Mouse (Mus musculus) midbrain, embryonic 16.5 days (tissue): Measurements from ENCODE around the gene Ncaph2. TPM values are rescaled to one million over a fixed set of nuclear protein-coding genes. Genes with fewer than 3 reads are reported as not detected.

Experiments
- ATAC-seq: fragments of 200-750 bp; cut with Nextera tagmentation; 2 replicates; pipeline ENCODE4 v1.8.0; 2017; ENCODE audit warnings: moderate TSS enrichment
- H3K27ac ChIP-seq: fragments of 300-500 bp; sonication (generic); 2 replicates; pipeline ENCODE4 v1.5.1; 2014; ENCODE audit warnings: mild to moderate bottlenecking, low read length, mixed read lengths
- H3K27me3 ChIP-seq: fragments of 300-500 bp; sonication (generic); 2 replicates; pipeline ENCODE4 v1.6.1; 2014; ENCODE audit warnings: low read depth, low read length, mixed read lengths; ENCODE audit not compliant: control insufficient read depth, insufficient read depth
- H3K36me3 ChIP-seq: fragments of 300-500 bp; sonication (generic); 2 replicates; pipeline ENCODE4 v1.6.1; 2014; ENCODE audit warnings: mild to moderate bottlenecking, low read length, moderate library complexity, mixed read lengths; ENCODE audit not compliant: control insufficient read depth, insufficient read depth
- H3K4me1 ChIP-seq: fragments of 300-500 bp; sonication (generic); 2 replicates; pipeline ENCODE4 v1.6.1; 2014; ENCODE audit warnings: mild to moderate bottlenecking, low read length, mixed read lengths; ENCODE audit not compliant: control insufficient read depth, insufficient read depth
- H3K4me2 ChIP-seq: fragments of 300-500 bp; sonication (generic); 2 replicates; pipeline ENCODE4 v1.6.1; 2014; ENCODE audit warnings: mild to moderate bottlenecking, low read length, mixed read lengths
- H3K4me3 ChIP-seq: fragments of 300-500 bp; sonication (generic); 2 replicates; pipeline ENCODE4 v1.5.1; 2014; ENCODE audit warnings: low read depth, mild to moderate bottlenecking, low read length, moderate library complexity, mixed read lengths
- H3K9ac ChIP-seq: fragments of 300-500 bp; sonication (generic); 2 replicates; pipeline ENCODE4 v1.6.1; 2014; ENCODE audit warnings: low read depth, low read length, mixed read lengths
- H3K9me3 ChIP-seq: fragments of 300-500 bp; sonication (generic); replicated peaks from 2 replicates; pipeline ENCODE4 v1.6.1; 2014; ENCODE audit warnings: mild to moderate bottlenecking, low read length, mixed read lengths; ENCODE audit not compliant: control insufficient read depth, poor library complexity, severe bottlenecking
- WGBS: fragments of 180-500 bp; shearing (Covaris S2); extraction: QIAGEN DNeasy Blood & Tissue Kit; methylation state at CpG from one replicate; pipeline ENCODE4 v1.1.7; 2014; 5-methylcytosine and 5-hydroxymethylcytosine counted together
- polyA plus RNA-seq: library from polyadenylated mRNA; unstranded; fragments of >200 nt; fragmentation: Nextera tagmentation; extraction: Ambion mirVana; gene quantifications from 2 replicates; pipeline ENCODE4 v1.2.1, GENCODE M21; 2015

Gene Ncaph2
- polyA plus RNA-seq, 1 experiment from 2014 or later, result 116 TPM

DNA sequence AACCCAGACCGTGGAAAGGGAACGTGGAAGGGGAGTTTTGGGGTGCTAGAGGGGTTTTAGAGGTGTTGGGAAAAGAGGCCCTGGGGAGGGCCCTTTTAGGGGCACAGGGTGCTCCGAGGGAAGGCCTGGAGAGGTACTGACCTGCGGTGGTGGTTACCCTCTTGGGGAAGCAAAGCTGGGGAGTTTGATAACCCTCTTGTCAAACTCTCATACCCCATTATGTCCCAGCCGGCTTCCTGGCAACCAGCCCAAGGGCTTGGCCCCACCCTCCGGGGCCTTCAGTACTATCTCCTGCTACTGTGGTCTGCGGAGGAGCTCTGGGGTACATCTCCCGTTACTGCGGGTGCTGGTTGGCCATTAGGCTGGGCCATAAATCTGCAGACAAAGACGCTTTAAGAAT is 23.9 kb downstream of the Ncaph2 start:
- 13% methylated on average over 10 of the region's 10 CpGs for WGBS
- Histone ChIP-seq H3K27ac (no peak overlapping the region), H3K9me3 (no peaks in the 10 kb centered on the region), H3K4me3 (peak overlapping the region; percentile 40; the same call in 1 of the 2 replicates), H3K36me3 (no peaks in the 10 kb centered on the region), H3K4me2 (peak overlapping the region; percentile 72), H3K4me1 (peaks cover 13% of the 10 kb centered on the region; the same call in 1 of the 2 replicates), H3K9ac (no peak overlapping the region), H3K27me3 (peaks cover 35% of the 10 kb centered on the region)
- no peak for ATAC-seq

- Histone ChIP-seq H3K9me3 (no peaks in the 10 kb centered on the region), H3K9ac (no peak within 1 kb of the TSS), H3K27ac (no peak within 1 kb of the TSS), H3K4me3 (no peak within 1 kb of the TSS), H3K4me1 (no peaks in the 10 kb centered on the region), H3K4me2 (no peak within 1 kb of the TSS), H3K36me3 (no peaks in the 10 kb centered on the region), H3K27me3 (peaks cover under 1% of the 10 kb centered on the region)
- 91% methylated on average over 7 of the region's 7 CpGs for WGBS
- no peak for ATAC-seq
Observed at GRCm38 (mm10) chr15:89384617-89385016, 29.1 kb downstream of the Ncaph2 start, which contains the start of gene Klhdc7b. Klhdc7b (plus strand) TSS chr15:89384917.

GRCm38 (mm10) chr15:89387127-89387526 is 31.6 kb downstream of the Ncaph2 start:
- no peak overlapping the region for H3K27ac ChIP-seq
- no peaks in the 10 kb centered on the region for H3K36me3 ChIP-seq
- no peak overlapping the region for H3K4me2 ChIP-seq
- ATAC-seq, result no peak
- WGBS, result 50% methylated on average over 12 of the region's 12 CpGs
- H3K9ac ChIP-seq, result no peak overlapping the region
- no peaks in the 10 kb centered on the region for H3K9me3 ChIP-seq
- H3K4me3 ChIP-seq, result no peak overlapping the region
- no peaks in the 10 kb centered on the region; the same call in 1 of the 2 replicates for H3K27me3 ChIP-seq
- no peaks in the 10 kb centered on the region for H3K4me1 ChIP-seq

DNA sequence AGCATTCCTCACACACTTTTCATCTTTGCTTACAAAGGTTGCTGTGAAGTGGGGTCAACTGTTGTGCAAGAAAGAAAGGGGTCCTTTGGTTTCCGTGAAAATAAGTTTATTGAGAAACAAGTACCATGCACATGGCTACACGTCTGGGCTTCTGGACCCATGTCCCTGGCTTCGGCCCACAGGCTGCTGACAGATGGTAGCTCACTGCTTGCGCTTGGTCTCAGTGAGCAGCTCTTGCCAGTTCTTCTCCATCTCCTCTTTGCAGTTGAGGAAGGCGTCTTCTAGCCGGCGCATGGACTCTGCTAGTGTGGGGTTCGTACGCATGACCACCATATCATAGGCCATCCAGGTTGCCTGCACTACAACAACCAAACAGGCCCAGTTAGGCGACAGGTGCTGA is 34.6 kb downstream of the Ncaph2 start:
- Histone ChIP-seq H3K4me2 (no peak overlapping the region), H3K4me3 (no peak overlapping the region), H3K27ac (no peak overlapping the region), H3K9ac (no peak overlapping the region), H3K9me3 (no peaks in the 10 kb centered on the region), H3K36me3 (no peaks in the 10 kb centered on the region), H3K4me1 (no peaks in the 10 kb centered on the region), H3K27me3 (no peaks in the 10 kb centered on the region)
- ATAC-seq, result no peak
- 94% methylated on average over 10 of the region's 10 CpGs for WGBS

DNA sequence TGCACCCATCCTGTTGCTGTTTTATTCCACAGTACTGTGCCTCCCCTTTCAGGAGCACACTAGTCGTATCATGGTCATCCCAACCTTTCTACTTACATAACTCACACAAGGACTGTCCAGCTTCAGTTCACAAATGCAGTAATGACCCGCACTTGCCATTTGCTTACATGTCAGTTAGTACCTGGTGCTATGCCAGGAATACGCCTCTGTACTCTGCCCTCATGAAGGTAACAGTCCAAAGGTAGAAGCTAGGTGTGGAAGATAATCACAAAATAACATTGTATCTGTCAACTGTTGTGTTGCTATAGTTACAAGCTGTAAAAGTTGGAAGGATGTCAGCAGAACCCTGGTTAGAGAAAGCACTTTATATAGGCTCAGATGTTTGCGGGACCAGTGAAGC is 41.4 kb downstream of the Ncaph2 start:
- ATAC-seq, result no peak
- 91% methylated on average over 4 of the region's 4 CpGs for WGBS
- Histone ChIP-seq H3K27ac (no peak overlapping the region), H3K4me2 (no peak overlapping the region), H3K9me3 (no peaks in the 10 kb centered on the region), H3K36me3 (no peaks in the 10 kb centered on the region), H3K9ac (no peak overlapping the region), H3K4me3 (no peak overlapping the region), H3K27me3 (no peaks in the 10 kb centered on the region), H3K4me1 (no peaks in the 10 kb centered on the region)

DNA sequence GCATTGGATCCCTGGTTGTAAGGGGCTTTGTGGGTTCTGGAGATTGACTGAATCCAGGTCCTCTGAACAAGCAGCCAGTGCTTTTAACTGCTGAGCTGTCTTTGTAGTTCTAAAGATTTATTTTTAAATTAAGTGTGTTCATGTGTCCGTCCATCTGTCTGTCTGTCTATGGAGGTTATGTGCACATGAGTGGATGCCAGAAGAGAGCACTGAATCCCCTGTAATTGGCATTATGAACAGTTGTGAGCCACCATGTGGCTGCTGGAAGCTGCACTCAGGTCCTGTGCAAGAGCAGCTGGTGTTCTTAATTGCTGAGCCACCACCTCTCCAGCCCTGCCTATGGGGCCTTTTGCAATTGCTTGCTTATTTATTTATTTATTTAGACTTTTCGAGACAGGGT is 42.6 kb downstream of the Ncaph2 start:
- H3K4me1 ChIP-seq, result no peaks in the 10 kb centered on the region
- no peak overlapping the region for H3K27ac ChIP-seq
- no peaks in the 10 kb centered on the region for H3K36me3 ChIP-seq
- ATAC-seq, result no peak
- no peak overlapping the region for H3K9ac ChIP-seq
- H3K4me3 ChIP-seq, result no peak overlapping the region
- H3K27me3 ChIP-seq, result no peaks in the 10 kb centered on the region
- WGBS, result 81% methylated on average over 2 of the region's 2 CpGs
- H3K9me3 ChIP-seq, result no peaks in the 10 kb centered on the region
- H3K4me2 ChIP-seq, result no peak overlapping the region

- Histone ChIP-seq H3K27me3 (no peaks in the 10 kb centered on the region), H3K9ac (no peak overlapping the region), H3K27ac (no peak overlapping the region), H3K4me1 (no peaks in the 10 kb centered on the region), H3K36me3 (no peaks in the 10 kb centered on the region), H3K4me2 (no peak overlapping the region), H3K4me3 (no peak overlapping the region), H3K9me3 (no peaks in the 10 kb centered on the region)
- ATAC-seq, result no peak
- WGBS, result 60% methylated on average over 1 of the region's 1 CpGs
Observed at GRCm38 (mm10) chr15:89399716-89400115, 44.2 kb downstream of the Ncaph2 start.

DNA sequence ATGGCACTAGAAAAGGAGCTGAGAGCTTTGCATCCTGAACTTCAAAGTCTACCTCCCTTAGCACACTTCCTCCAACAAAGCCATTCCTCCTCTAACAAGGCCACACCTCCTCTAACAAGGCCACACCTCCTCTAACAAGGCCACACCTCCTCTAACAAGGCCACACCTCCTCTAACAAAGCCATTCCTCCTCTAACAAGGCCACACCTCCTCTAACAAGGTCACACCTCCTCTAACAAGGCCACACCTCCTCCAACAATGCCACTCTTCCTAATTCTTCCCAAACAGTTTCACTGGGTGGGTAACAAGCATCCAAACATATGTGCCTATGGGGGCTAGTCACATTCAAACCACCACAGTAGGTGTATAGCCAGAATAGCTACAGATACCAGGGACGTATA is 47.0 kb downstream of the Ncaph2 start:
- H3K9ac ChIP-seq, result no peak overlapping the region
- no peaks in the 10 kb centered on the region for H3K4me1 ChIP-seq
- no peak for ATAC-seq
- H3K4me2 ChIP-seq, result no peak overlapping the region
- H3K27me3 ChIP-seq, result no peaks in the 10 kb centered on the region
- 0 out of 2 replicates have a peak, but pooled peaks cover 3% of the 10 kb centered on the region for H3K9me3 ChIP-seq
- no peaks in the 10 kb centered on the region for H3K36me3 ChIP-seq
- WGBS, result 94% methylated on average over 1 of the region's 1 CpGs
- H3K4me3 ChIP-seq, result no peak overlapping the region
- no peak overlapping the region for H3K27ac ChIP-seq

DNA sequence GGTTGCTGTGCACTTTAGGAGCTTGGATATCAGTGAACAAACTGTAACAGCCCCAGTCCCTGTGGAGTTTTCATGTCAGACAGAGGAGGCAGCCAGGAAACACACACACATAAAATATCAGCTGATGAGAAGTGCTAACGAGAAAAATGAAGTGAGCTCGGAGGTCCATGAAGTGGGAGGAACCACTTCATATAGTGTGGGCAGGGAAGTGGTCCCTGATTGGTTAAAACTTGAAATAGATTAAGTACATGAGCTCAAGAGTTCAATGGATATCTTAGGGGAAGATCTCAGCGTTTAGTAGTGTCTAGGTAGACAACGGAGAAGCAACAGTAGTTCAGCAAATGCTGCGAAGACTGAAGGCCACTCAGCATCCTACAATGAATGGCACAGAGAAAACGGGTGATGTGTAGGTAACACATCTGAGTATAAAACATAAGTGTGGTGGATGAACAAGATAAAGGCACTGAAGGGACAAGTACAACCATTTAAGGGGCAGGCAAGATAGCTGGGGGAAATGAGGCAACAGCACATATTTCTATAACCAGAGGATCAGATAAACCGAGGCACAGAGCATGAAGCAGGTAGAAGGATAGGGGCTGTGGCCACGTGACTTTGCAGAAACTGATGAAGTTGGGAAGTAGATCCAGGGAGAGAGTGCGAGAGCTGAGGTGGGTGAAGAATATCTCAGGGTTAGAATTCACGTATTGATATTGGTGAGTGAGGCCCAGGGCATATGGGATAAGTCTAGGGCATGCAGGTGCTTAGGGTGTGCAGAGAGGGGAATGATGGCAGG is 49.5 kb downstream of the Ncaph2 start:
- no peak for ATAC-seq
- WGBS, result 87% methylated on average over 10 of the region's 10 CpGs
- Histone ChIP-seq H3K36me3 (no peaks in the 10 kb centered on the region), H3K27me3 (no peaks in the 10 kb centered on the region), H3K9me3 (peaks cover 3% of the 10 kb centered on the region; the same call in 1 of the 2 replicates), H3K4me2 (no peak overlapping the region), H3K9ac (no peak overlapping the region), H3K4me1 (no peaks in the 10 kb centered on the region), H3K27ac (no peak overlapping the region), H3K4me3 (no peak overlapping the region)
